Mouse (Mus musculus): Measurements from ENCODE around the gene Nap1l1.

Gene Nap1l1

DNA sequence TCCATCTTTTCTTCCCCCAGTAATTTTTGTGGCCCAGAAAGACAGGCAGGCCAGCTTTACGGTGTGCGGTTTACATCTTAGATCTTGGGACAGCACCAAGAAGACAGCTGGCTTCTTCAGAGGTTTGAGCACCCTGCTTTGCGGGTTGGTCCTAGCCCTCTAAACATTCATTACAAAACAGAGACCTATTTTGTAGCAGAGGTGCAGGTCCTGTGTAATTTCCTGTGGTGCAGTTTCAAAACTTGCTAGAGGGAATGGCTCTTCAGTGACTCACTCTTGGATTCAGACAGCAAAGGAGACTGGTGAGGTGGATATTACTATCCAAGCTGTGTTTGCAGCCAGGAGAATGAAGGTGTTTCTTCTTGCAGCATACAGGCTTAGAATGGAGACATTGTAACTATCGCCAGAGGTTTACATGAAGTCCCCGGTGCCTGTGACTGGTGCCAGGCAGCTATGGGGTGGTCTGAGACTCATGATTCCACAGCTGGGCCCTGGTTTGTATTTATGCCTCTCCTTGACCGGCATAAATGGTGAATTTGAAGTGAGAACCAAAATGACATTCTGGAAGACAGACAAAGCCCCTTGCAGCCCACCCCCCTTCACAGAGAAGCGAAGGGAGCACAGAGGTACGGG, 43.9 kb downstream of the Nap1l1 start:
- no peak for DNase-seq

- DNase-seq: no peak
Measured at GRCm38 (mm10) chr10:111518350-111518749, 45.3 kb downstream of the Nap1l1 start.

DNA sequence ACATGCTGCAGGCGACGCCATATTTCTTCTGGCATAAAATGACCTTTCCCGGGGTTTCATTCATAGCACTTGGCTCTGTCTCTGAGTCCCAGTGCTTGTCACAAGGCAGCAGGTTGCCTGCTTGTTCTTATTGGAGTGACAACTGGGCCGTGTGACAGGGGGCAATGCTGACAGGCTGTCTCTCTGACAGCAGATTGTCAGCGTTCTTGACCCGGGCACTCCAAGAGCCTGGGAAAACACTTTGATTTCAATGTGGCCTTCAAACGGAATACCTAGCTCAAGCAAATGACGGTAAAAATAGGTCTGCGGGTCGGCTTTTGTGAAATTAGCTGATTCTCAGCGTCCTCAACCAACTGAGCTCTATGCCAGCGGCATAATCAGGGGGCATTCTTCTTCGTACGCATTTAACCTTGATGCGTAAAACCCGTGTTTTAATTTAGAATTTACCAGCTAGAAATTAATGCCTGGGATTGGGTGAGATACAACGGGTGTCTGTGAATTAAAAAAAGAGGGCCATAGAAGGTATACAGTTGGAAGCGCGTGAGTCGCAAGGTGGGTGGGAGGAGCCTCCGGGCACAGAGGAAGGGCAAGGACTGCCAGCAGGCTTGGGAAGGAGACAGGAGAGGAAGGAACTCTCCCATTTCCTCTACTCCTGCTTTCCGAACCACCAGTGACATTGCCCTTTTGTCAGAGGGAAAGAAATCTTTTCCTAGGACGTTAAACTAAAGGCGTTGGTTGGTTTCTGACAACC, 46.8 kb downstream of the Nap1l1 start:
- DNase-seq: no peak

GRCm38 (mm10) chr10:111520621-111521020, 47.6 kb downstream of the Nap1l1 start:
- DNase-seq: no peak

GRCm38 (mm10) chr10:111521636-111522035, 48.6 kb downstream of the Nap1l1 start:
- no peak for DNase-seq

- DNase-seq: no peak
Measured at GRCm38 (mm10) chr10:111522230-111522629, 49.2 kb downstream of the Nap1l1 start.

- no peak for DNase-seq
Measured at GRCm38 (mm10) chr10:111523894-111524293, 50.9 kb downstream of the Nap1l1 start.

GRCm38 (mm10) chr10:111527057-111527456, 54.0 kb downstream of the Nap1l1 start:
- no peak for DNase-seq

DNA sequence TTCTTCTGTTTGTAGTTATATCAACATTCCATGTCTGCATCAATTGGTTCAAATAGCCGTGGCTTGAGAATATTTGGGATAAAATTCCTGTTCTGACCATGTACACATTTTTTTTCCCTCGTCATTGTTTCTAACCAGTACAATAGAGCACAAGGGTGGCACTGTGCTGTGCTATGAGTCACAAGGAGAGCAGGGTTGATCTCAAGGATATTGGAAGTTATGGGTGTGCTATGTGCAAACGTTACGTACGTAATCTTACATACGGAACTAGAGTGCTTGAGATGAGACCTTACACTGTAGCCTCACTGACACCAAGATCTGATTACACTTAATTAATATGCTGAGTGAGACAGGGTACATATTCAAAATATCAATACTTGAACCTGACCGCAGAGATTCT, 54.6 kb downstream of the Nap1l1 start:
- no peak for DNase-seq

DNA sequence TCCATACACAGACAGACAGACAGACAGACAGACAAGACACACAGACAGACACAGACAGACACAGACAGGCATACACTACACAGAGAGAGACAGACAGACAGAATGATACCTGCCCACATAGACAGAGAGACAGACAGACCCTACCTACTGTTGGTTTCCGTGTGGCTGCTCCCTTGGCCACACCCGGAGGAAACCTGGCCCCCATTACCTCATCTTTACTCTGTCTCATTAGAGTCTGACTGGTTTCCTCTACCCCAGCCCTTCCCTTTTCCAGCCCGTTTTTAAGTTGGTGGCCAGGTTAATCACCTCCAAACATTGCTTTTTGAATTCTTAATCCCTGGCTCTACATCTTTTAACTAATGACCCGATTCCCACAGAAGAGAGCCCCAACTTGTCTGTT, 55.3 kb downstream of the Nap1l1 start:
- DNase-seq: no peak

DNA sequence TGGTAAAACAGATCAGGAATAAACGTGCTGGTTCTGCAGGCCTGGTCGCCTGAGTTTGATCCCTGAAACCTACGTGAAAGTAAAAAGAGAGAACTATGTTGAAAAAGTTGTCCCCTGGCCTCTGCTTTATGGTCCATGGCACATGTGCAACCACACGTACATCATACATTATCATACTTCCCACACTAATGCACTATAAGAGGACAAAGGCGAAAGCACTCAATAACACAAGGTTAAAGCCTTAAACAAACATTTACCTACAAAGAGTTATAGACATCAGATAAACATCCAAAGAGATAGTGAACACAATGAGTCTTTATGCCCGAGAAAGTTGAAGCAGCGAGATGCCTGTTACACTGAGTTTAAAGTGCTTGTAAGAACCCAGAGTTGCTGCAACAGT, 57.4 kb downstream of the Nap1l1 start:
- DNase-seq: no peak

DNA sequence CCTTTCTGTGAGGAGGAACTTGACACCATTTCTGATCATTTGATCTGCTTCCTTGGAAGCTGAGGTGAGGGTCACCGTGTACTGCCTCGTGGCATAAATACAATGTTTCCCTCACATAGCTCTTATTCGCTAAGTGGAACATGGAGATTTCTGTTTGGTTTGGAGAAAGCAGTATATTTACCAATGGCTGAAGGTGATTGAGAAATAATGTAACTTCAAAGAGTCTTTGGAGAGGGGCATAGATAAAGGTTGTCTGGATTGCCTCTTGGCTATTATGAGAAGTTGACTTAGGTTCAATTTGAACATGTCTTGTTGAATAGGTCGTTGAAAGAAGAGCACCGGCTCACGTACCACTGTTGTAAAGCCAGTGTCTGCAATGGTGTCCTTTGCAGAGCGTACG, 61.7 kb downstream of the Nap1l1 start:
- no peak for DNase-seq

GRCm38 (mm10) chr10:111537410-111537809, 64.4 kb downstream of the Nap1l1 start:
- no peak for DNase-seq

DNA sequence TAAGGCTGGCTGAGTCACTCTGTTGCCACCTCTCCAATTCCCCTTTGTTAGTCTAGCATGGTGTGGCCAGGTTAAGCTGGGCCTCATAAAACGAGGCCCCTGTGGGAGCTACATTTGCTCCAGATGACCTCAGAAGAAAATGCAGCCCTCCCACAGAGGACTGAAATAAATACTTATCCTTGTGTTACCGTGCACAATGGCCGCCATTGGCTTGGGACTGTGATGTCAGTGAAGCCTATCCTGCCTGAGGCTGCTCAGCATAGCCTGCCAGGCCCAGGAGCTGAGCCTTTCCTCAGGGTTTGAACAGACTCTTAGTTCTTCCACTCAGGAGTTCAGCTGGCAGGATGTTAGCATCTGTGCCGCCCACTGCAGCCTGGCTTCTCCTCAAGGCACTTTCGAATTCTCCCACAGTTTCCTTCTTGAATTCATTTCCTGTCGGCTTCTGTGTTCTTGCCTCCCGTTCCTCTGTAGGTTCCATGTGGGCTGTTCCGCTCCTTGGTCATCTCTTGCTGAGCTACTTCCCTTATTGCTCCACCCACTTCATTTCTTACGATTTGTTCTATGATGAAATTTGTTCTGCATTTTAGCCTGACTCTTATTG, 66.8 kb downstream of the Nap1l1 start:
- DNase-seq: peak; percentile 26

- no peak for DNase-seq
Measured at GRCm38 (mm10) chr10:111540678-111541077, 67.7 kb downstream of the Nap1l1 start.

GRCm38 (mm10) chr10:111543106-111543505, 70.1 kb downstream of the Nap1l1 start:
- no peak for DNase-seq

DNA sequence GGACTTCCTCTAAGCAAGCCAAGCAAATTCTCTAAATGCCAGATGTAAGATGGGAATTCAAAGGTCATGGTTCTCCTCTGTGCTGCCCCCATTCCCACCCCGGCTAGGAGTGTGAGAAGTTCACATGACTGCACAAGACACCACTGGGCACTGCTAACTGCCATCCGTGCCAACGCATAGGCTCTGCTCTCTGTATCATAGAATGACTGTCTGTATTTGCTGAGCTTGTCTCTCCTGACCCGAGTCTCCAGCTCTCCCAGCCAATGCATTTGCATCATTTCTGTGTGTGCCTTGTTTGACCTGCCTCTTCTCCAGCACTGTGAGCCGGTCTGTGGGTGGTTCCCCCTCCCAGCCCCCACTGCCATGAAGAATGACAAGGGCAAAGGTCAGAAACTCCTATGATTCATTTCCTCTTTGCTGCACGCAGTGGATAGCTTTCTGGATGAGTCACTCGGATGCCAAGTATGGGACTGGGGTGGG, 70.8 kb downstream of the Nap1l1 start:
- DNase-seq: peak; percentile 59

- DNase-seq: no peak
Measured at GRCm38 (mm10) chr10:111544311-111544710, 71.3 kb downstream of the Nap1l1 start.

DNA sequence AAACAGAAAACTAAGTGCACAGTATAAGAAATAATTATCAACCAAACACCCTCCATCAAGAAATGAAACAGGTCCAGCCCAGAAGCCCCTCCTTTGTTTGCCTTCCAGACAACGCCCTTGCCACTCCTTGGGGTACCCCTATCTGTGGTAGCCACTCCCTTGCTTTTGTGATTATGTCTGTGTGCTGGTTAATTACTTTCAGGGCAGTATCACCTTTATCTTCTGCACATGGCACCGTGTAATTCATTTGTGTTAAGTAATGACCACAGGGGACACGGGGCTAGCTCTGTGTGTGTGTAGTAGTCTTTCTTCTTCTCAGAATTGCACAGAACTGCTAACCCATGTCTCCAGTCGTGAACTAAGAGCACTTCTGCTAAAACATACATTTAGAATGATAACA, 72.6 kb downstream of the Nap1l1 start:
- no peak for DNase-seq
